Mouse (Mus musculus): ENCODE results near the gene Gpcpd1. TPM values are rescaled to one million over a fixed set of nuclear protein-coding genes. Genes with fewer than 3 reads are reported as not detected.

Gpcpd1 gene
- polyA plus RNA-seq, 1 experiment: 25.6 TPM

Other genes with a start within 250 kb of the Gpcpd1 start
- gene Prokr2, start 202.3 kb downstream of the Gpcpd1 start, polyA plus RNA-seq (2012; rRNA removed): 0.01 TPM in 1 of 2 replicates, not detected in the other
- 14.2 and 14.4 TPM in 2 replicates for gene Shld1, start 99.2 kb upstream of the Gpcpd1 start, polyA plus RNA-seq (2012; rRNA removed)
- 0.19 and 0.27 TPM in 2 replicates for gene Chgb, start 193.5 kb upstream of the Gpcpd1 start, polyA plus RNA-seq (2012; rRNA removed)
- 15.8 and 16.3 TPM in 2 replicates for gene Trmt6, start 228.3 kb upstream of the Gpcpd1 start, polyA plus RNA-seq (2012; rRNA removed)
- 2.7 and 2.8 TPM in 2 replicates for gene Mcm8, start 228.4 kb upstream of the Gpcpd1 start, polyA plus RNA-seq (2012; rRNA removed)

Data from urinary bladder, adult 2 months (tissue).